Mouse (Mus musculus) cerebellum, adult 11 months (tissue): Measurements from ENCODE around the gene Shcbp1l.

Experiments
- DNase-seq: peaks from one replicate; pipeline ENCODE4 v3.0.0; 2022

Shcbp1l gene

GRCm38 (mm10) chr1:153431158-153431557 lies 6.2 kb downstream of the Shcbp1l start:
- no peak for DNase-seq

- DNase-seq, result no peak
Observed at GRCm38 (mm10) chr1:153431701-153432100, 6.7 kb downstream of the Shcbp1l start.

GRCm38 (mm10) chr1:153432329-153432728 lies 7.4 kb downstream of the Shcbp1l start:
- DNase-seq, result no peak

GRCm38 (mm10) chr1:153433851-153434589 lies 9.1 kb downstream of the Shcbp1l start:
- no peak for DNase-seq

- no peak for DNase-seq
Observed at GRCm38 (mm10) chr1:153437536-153437935, 12.6 kb downstream of the Shcbp1l start.

- DNase-seq, result no peak
Observed at GRCm38 (mm10) chr1:153440752-153441151, 15.8 kb downstream of the Shcbp1l start.

- DNase-seq, result no peak
Observed at GRCm38 (mm10) chr1:153441656-153442055, 16.7 kb downstream of the Shcbp1l start.

GRCm38 (mm10) chr1:153443019-153443418 lies 18.1 kb downstream of the Shcbp1l start:
- no peak for DNase-seq

- no peak for DNase-seq
Observed at GRCm38 (mm10) chr1:153443632-153444031, 18.7 kb downstream of the Shcbp1l start.

- no peak for DNase-seq
Observed at GRCm38 (mm10) chr1:153446120-153446831, 21.3 kb downstream of the Shcbp1l start.

- DNase-seq, result peak; percentile 9
Observed at GRCm38 (mm10) chr1:153451237-153452154, 26.5 kb downstream of the Shcbp1l start.

- no peak for DNase-seq
Observed at GRCm38 (mm10) chr1:153453146-153453642, 28.2 kb downstream of the Shcbp1l start.

GRCm38 (mm10) chr1:153456137-153456536 lies 31.2 kb downstream of the Shcbp1l start:
- DNase-seq, result no peak

- no peak for DNase-seq
Observed at GRCm38 (mm10) chr1:153461796-153462195, 36.8 kb downstream of the Shcbp1l start.

- DNase-seq, result peak; percentile 7
Observed at GRCm38 (mm10) chr1:153479296-153479695, 54.3 kb downstream of the Shcbp1l start.

- peak; percentile 24 for DNase-seq
Observed at GRCm38 (mm10) chr1:153480386-153481024, 55.5 kb downstream of the Shcbp1l start.

- no peak for DNase-seq
Observed at GRCm38 (mm10) chr1:153481025-153481412, 56.1 kb downstream of the Shcbp1l start.

GRCm38 (mm10) chr1:153485201-153485796 lies 60.3 kb downstream of the Shcbp1l start:
- no peak for DNase-seq

GRCm38 (mm10) chr1:153486120-153486519 lies 61.2 kb downstream of the Shcbp1l start:
- DNase-seq, result peak; percentile 4

GRCm38 (mm10) chr1:153486767-153487499 lies 62.0 kb downstream of the Shcbp1l start:
- DNase-seq, result no peak

GRCm38 (mm10) chr1:153487500-153487879 lies 62.5 kb downstream of the Shcbp1l start, which contains the start of gene Dhx9:
Dhx9 (minus strand) TSS chr1:153487660.
- DNase-seq, result peak; percentile 99
